Mouse (Mus musculus): Measurements from ENCODE around the gene Chrne. TPM values are rescaled to one million over a fixed set of nuclear protein-coding genes. Genes with fewer than 3 reads are reported as not detected.

The Chrne gene
- total RNA-seq, 2 experiments from 2014 or later = 1.6 TPM; not detected in 1

GRCm38 (mm10) chr11:70626877-70627276 is 7.9 kb upstream of the Chrne start:
- DNase-seq = no peak

- peak; percentile 72 for DNase-seq
Observed at GRCm38 (mm10) chr11:70625473-70625872, 6.5 kb upstream of the Chrne start.

- DNase-seq = peak; percentile 53
Observed at GRCm38 (mm10) chr11:70623053-70623742, 4.2 kb upstream of the Chrne start.

GRCm38 (mm10) chr11:70621972-70622814 is 3.2 kb upstream of the Chrne start:
- DNase-seq = no peak

GRCm38 (mm10) chr11:70615516-70616093 is 3.4 kb downstream of the Chrne start, which contains the start of gene 4930544D05Rik:
4930544D05Rik (plus strand) TSS chr11:70615848.
- DNase-seq = no peak

GRCm38 (mm10) chr11:70615074-70615473 is 3.9 kb downstream of the Chrne start:
- DNase-seq = peak; percentile 81

- DNase-seq = no peak
Observed at GRCm38 (mm10) chr11:70612505-70612904, 6.5 kb downstream of the Chrne start.

- no peak for DNase-seq
Observed at GRCm38 (mm10) chr11:70610752-70611151, 8.3 kb downstream of the Chrne start.

GRCm38 (mm10) chr11:70608381-70609066 is 10.5 kb downstream of the Chrne start:
- DNase-seq = peak; percentile 46

GRCm38 (mm10) chr11:70607611-70608010 is 11.4 kb downstream of the Chrne start:
- no peak for DNase-seq

- no peak for DNase-seq
Observed at GRCm38 (mm10) chr11:70606717-70607116, 12.3 kb downstream of the Chrne start.

GRCm38 (mm10) chr11:70605024-70605566 is 13.9 kb downstream of the Chrne start:
- DNase-seq = peak; percentile 86

- DNase-seq = no peak
Observed at GRCm38 (mm10) chr11:70598451-70598953, 20.5 kb downstream of the Chrne start.

- DNase-seq = no peak
Observed at GRCm38 (mm10) chr11:70597301-70597700, 21.7 kb downstream of the Chrne start.

GRCm38 (mm10) chr11:70596094-70596493 is 22.9 kb downstream of the Chrne start:
- DNase-seq = no peak

GRCm38 (mm10) chr11:70595638-70596037 is 23.4 kb downstream of the Chrne start:
- DNase-seq = no peak

- DNase-seq = peak; percentile 44
Observed at GRCm38 (mm10) chr11:70594253-70594989, 24.6 kb downstream of the Chrne start.

- DNase-seq = no peak
Observed at GRCm38 (mm10) chr11:70591733-70592132, 27.3 kb downstream of the Chrne start.

GRCm38 (mm10) chr11:70586954-70587353 is 32.1 kb downstream of the Chrne start:
- no peak for DNase-seq

GRCm38 (mm10) chr11:70586261-70586660 is 32.8 kb downstream of the Chrne start:
- no peak for DNase-seq

- peak; percentile 74 for DNase-seq
Observed at GRCm38 (mm10) chr11:70585457-70585856, 33.6 kb downstream of the Chrne start.
